Mouse (Mus musculus) forebrain, embryonic 10.5 days (tissue): ENCODE results near the gene Rtn4rl1. TPM values are rescaled to one million over a fixed set of nuclear protein-coding genes. Genes with fewer than 3 reads are reported as not detected.

ENCODE experiments used
- DNase-seq: peaks from one replicate; pipeline ENCODE4 v3.0.0-alpha.2; 2017; ENCODE audit warnings: low spot score; ENCODE audit errors: extremely low spot score
- H3K27ac ChIP-seq: fragments of 300-500 bp; sonication (generic); 2 replicates; pipeline ENCODE4 v1.5.1; 2016; ENCODE audit warnings: mild to moderate bottlenecking
- H3K27me3 ChIP-seq: fragments of 300-500 bp; sonication (generic); 2 replicates; pipeline ENCODE4 v1.6.1; 2016; ENCODE audit warnings: mild to moderate bottlenecking; ENCODE audit not compliant: poor library complexity, severe bottlenecking
- H3K36me3 ChIP-seq: fragments of 300-500 bp; sonication (generic); replicated peaks from 2 replicates; pipeline ENCODE4 v1.6.1; 2016; ENCODE audit warnings: mild to moderate bottlenecking, moderate library complexity
- H3K4me1 ChIP-seq: fragments of 300-500 bp; sonication (generic); 2 replicates; pipeline ENCODE4 v1.6.1; 2016
- H3K4me3 ChIP-seq: fragments of 300-500 bp; sonication (generic); 2 replicates; pipeline ENCODE4 v1.5.1; 2016; ENCODE audit warnings: mild to moderate bottlenecking, moderate library complexity
- H3K9me3 ChIP-seq: fragments of 300-500 bp; sonication (generic); 2 replicates; pipeline ENCODE4 v1.6.1; 2016; ENCODE audit warnings: mild to moderate bottlenecking, moderate library complexity
- WGBS: fragments of 180-500 bp; shearing (Covaris S2); methylation state at CpG from one replicate; pipeline ENCODE4 v1.1.7; 2016; 5-methylcytosine and 5-hydroxymethylcytosine counted together
- polyA plus RNA-seq: library from polyadenylated mRNA; unstranded; fragments of >200 nt; fragmentation: Nextera tagmentation; extraction: Ambion mirVana; gene quantifications from 2 replicates; pipeline ENCODE4 v1.2.1, GENCODE M21; 2016

Gene Rtn4rl1
- polyA plus RNA-seq, 1 experiment from 2014 or later, result 1.1 TPM

DNA sequence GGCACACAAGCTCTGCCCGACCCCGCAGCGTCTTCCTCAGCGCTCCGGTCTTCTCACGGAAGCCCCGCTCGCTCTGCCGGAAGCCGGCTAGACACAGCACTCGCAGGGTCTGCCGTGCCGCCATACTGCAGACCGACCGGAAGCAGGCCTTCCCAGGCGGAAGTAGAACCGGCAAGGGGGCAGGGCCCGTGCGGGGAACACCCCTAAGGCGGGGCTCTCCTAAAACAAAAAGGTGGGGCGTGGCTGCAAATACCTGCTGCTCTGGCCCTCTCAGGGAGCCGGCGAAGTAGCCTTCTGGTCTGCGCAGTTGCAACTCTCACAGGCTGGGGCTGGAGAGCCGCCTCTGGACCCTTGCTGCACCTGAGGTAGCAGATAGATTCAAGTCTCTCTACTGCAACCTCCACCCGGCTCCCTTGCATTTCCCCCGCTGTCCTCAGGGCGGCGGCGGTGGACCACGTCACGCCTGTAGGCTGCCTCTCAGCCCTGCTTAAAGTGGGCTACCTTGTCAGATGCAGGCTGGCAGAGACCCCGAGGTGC is 14.8 kb upstream of the Rtn4rl1 start, which contains the start of gene Ovca2:
Ovca2 (minus strand) TSS at position 164 of the 537 bp plus-strand sequence.
- under 1% methylated on average over 33 of the region's 33 CpGs for WGBS
- H3K27me3 ChIP-seq, result peaks cover 21% of the 10 kb centered on the region
- H3K9me3 ChIP-seq, result no peaks in the 10 kb centered on the region
- H3K4me1 ChIP-seq, result peaks cover 27% of the 10 kb centered on the region
- H3K36me3 ChIP-seq, result peaks cover 60% of the 10 kb centered on the region
- peak within 1 kb of the TSS; percentile 72 for H3K4me3 ChIP-seq
- peak; percentile 95 for DNase-seq
- peak within 1 kb of the TSS; percentile 89 for H3K27ac ChIP-seq

GRCm38 (mm10) chr11:75183917-75184570 is 9.5 kb upstream of the Rtn4rl1 start:
- 76% methylated on average over 2 of the region's 2 CpGs for WGBS
- H3K27me3 ChIP-seq, result no peaks in the 10 kb centered on the region
- no peak overlapping the region for H3K27ac ChIP-seq
- H3K9me3 ChIP-seq, result no peaks in the 10 kb centered on the region
- DNase-seq, result no peak
- H3K4me3 ChIP-seq, result no peak overlapping the region
- peaks cover 60% of the 10 kb centered on the region for H3K36me3 ChIP-seq
- peaks cover 14% of the 10 kb centered on the region for H3K4me1 ChIP-seq

- Histone ChIP-seq H3K4me3 (no peak overlapping the region), H3K4me1 (peaks cover 14% of the 10 kb centered on the region), H3K9me3 (no peaks in the 10 kb centered on the region), H3K27me3 (no peaks in the 10 kb centered on the region), H3K36me3 (peaks cover 60% of the 10 kb centered on the region), H3K27ac (no peak overlapping the region)
- no peak for DNase-seq
- 90% methylated on average over 5 of the region's 5 CpGs for WGBS
Measured at GRCm38 (mm10) chr11:75184573-75184972, 9.0 kb upstream of the Rtn4rl1 start.

DNA sequence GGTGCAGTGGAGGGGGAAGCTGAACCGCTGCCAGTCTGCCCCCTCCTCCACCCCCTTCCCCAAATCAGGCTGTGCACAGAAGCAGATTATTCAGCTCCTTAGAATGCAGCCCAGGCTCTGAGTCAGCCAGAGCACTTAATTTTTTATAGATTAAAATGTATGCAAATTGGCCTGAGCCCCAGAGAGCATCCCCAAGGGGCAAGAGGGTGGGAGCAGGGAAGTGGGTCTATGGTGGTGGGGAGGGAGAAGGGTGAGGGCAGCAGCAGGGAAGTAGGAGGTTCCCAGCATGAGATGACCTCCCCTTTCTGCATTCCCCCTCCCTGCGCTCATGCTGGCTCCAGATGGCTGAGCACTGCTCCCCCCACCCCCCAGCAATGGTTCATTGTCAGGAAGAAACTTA is 8.6 kb upstream of the Rtn4rl1 start:
- WGBS, result 71% methylated on average over 2 of the region's 2 CpGs
- Histone ChIP-seq H3K36me3 (peaks cover 59% of the 10 kb centered on the region), H3K9me3 (no peaks in the 10 kb centered on the region), H3K27ac (no peak overlapping the region), H3K4me3 (no peak overlapping the region), H3K27me3 (no peaks in the 10 kb centered on the region), H3K4me1 (peaks cover 16% of the 10 kb centered on the region)
- no peak for DNase-seq

GRCm38 (mm10) chr11:75189713-75190370 is 3.7 kb upstream of the Rtn4rl1 start:
- H3K4me1 ChIP-seq, result peaks cover 55% of the 10 kb centered on the region
- DNase-seq, result no peak
- WGBS, result under 1% methylated on average over 22 of the region's 22 CpGs
- peak overlapping the region; percentile 92 for H3K4me3 ChIP-seq
- H3K9me3 ChIP-seq, result no peaks in the 10 kb centered on the region
- H3K36me3 ChIP-seq, result peaks cover 10% of the 10 kb centered on the region
- peaks cover 42% of the 10 kb centered on the region for H3K27me3 ChIP-seq
- peak overlapping the region; percentile 66 for H3K27ac ChIP-seq

DNA sequence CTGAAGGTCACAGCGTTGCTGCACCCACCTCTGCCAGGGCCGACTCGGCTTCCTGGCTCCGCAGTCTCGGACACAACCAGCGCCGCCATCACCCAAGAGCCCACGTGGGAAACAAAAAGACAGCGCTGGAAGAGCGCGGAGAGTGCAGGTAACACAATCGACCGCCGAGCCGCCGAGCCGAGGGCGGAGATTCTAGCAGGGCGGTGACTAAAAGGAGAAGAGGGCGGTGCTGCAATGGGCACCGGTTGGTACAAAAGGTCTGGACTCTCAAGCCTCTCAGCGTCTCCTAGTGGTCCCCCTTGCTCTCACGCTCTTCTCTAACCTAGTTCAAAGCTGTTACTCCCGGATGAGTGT is 3.2 kb upstream of the Rtn4rl1 start:
- Histone ChIP-seq H3K36me3 (peaks cover 5% of the 10 kb centered on the region; the same call in 1 of the 2 replicates), H3K27me3 (peaks cover 47% of the 10 kb centered on the region), H3K27ac (peak overlapping the region; percentile 66), H3K4me1 (peaks cover 61% of the 10 kb centered on the region), H3K9me3 (no peaks in the 10 kb centered on the region), H3K4me3 (peak overlapping the region; percentile 92)
- DNase-seq, result peak; percentile 86
- WGBS, result under 1% methylated on average over 24 of the region's 24 CpGs

DNA sequence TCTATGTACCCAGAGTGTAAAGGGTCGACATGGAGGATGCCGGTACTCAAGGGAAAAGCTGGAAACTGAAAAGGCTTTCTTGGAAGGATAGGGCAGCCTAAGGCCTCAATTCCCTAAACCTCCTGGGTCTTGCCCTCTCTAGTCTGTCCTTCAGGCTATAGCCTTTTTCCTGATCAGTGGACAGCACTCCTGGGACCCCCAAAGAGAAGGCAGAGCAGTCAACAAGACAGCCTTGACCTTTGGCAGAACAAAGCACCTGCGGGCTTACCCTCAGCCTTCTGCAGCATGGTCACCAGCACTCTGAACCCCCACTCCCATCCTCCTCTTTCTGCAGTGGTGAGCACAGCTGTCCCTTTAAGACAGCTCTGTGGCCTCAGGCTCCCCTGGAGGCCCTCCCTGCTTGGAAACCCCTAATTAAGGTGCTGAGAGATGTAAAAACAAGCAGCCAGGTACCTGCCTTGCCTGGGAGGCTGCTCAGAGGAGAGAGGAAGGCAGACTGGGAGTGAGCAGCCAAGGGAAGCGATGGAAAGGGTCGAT is 2.6 kb upstream of the Rtn4rl1 start, which contains the start of gene Dph1:
Dph1 (minus strand) TSS at position 337 of the 537 bp plus-strand sequence.
- H3K4me3 ChIP-seq, result peak within 1 kb of the TSS; percentile 92
- peaks cover 67% of the 10 kb centered on the region for H3K4me1 ChIP-seq
- WGBS, result 38% methylated on average over 5 of the region's 5 CpGs
- DNase-seq, result no peak
- peak within 1 kb of the TSS; percentile 66 for H3K27ac ChIP-seq
- peaks cover under 1% of the 10 kb centered on the region; the same call in 1 of the 2 replicates for H3K36me3 ChIP-seq
- no peaks in the 10 kb centered on the region for H3K9me3 ChIP-seq
- H3K27me3 ChIP-seq, result peaks cover 53% of the 10 kb centered on the region

DNA sequence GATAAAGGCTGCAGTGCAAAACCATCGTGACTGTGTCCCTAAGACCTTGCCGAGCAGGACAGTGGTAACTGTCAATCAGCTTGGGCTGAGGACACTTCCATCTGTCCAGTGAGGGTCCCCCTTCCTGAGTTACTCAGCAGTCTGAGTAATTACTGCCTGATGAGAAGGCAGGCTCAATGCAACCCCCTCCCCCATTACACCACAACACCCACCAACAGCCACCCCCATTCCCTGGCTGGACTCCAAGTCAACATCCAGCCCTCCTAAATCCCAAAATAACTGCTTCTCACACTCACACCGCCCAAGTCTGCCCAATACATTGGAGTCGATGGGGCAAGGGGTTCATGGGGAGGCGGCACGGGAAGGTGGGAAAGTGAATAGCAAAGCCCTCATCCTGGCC is 1.7 kb upstream of the Rtn4rl1 start:
- 58% methylated on average over 6 of the region's 6 CpGs for WGBS
- DNase-seq, result no peak
- H3K4me3 ChIP-seq, result no peak overlapping the region
- peaks cover 75% of the 10 kb centered on the region for H3K4me1 ChIP-seq
- H3K27me3 ChIP-seq, result peaks cover 62% of the 10 kb centered on the region
- no peaks in the 10 kb centered on the region for H3K9me3 ChIP-seq
- H3K27ac ChIP-seq, result no peak overlapping the region
- H3K36me3 ChIP-seq, result no peaks in the 10 kb centered on the region

DNA sequence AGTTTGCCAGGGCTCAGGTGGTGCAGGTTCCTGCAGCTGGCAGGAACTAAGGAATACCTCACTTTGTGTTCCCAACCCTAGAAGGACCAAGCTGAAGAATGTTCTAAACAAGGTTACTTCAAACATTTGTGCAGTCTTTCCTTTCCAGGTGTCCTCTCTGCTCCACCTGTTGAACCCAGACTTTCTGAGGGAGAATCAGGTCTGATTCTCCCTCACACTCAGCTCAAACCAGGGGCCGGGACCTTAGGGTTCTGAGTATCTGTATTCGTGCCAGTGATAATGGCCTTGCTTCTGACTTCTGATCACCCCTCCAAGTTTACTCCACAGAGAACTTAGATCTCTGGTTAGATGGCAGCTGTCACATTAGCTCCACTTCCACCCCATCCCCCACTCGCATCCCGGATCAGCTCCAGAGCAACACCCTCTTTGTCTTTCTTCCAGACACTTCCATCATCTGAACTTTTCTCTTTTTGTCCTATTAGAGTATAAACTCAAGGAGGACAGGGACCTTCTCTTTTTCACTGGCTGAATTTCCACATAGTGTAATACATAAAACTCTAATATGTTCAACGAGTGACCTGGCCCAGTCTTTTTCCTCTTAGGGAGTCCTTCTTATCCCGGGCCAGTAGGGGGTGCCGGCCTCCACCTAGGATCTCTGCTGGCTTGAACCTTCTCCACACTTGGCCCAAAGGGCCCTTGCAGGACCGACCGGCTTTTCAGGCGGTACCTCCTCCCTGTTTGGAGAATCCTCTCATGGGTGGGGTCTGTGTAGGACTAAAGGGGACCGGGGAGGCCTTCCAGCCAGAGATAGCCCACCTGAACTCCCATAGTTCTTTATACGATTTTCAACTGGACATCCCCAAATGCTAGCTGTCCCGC is 1.0 kb upstream of the Rtn4rl1 start:
- 22% methylated on average over 13 of the region's 13 CpGs for WGBS
- Histone ChIP-seq H3K27me3 (peaks cover 69% of the 10 kb centered on the region), H3K4me1 (peaks cover 80% of the 10 kb centered on the region), H3K9me3 (no peaks in the 10 kb centered on the region), H3K4me3 (peak overlapping the region; percentile 58), H3K27ac (no peak overlapping the region), H3K36me3 (no peaks in the 10 kb centered on the region)
- DNase-seq, result peak; percentile 77

- H3K36me3 ChIP-seq, result no peaks in the 10 kb centered on the region
- peaks cover 86% of the 10 kb centered on the region for H3K27me3 ChIP-seq
- H3K4me3 ChIP-seq, result peak overlapping the region; percentile 58
- H3K4me1 ChIP-seq, result peaks cover 79% of the 10 kb centered on the region
- H3K27ac ChIP-seq, result peak overlapping the region; percentile 70; the same call in 1 of the 2 replicates
- WGBS, result under 1% methylated on average over 52 of the region's 52 CpGs
- peak; percentile 54 for DNase-seq
- H3K9me3 ChIP-seq, result no peaks in the 10 kb centered on the region
Measured at GRCm38 (mm10) chr11:75194121-75194849, 702 bp downstream of the Rtn4rl1 start.

- under 1% methylated on average over 39 of the region's 39 CpGs for whole genome bisulfite sequencing
- H3K4me1 ChIP-seq, result peaks cover 73% of the 10 kb centered on the region
- H3K4me3 ChIP-seq, result peak overlapping the region; percentile 58
- no peaks in the 10 kb centered on the region for H3K9me3 ChIP-seq
- no peaks in the 10 kb centered on the region for H3K36me3 ChIP-seq
- peaks cover 92% of the 10 kb centered on the region for H3K27me3 ChIP-seq
- H3K27ac ChIP-seq, result peak overlapping the region; percentile 70
- peak; percentile 77 for DNase-seq
Measured at GRCm38 (mm10) chr11:75194850-75195461, 1.4 kb downstream of the Rtn4rl1 start.
